Mouse (Mus musculus) CH12.LX (cell line): ENCODE measurements around the gene Bivm. TPM values are rescaled to one million over a fixed set of nuclear protein-coding genes. Genes with fewer than 3 reads are reported as not detected.

ENCODE experiments used
- DNase-seq: peaks from one replicate; pipeline ENCODE4 v3.0.0-alpha.2; 2013; ENCODE audit errors: extremely low read depth
- H3K27ac ChIP-seq: 2 replicates; pipeline ENCODE4 v1.5.1; 2012; ENCODE audit warnings: low read depth, mild to moderate bottlenecking, control low read depth, moderate library complexity; ENCODE audit not compliant: insufficient read depth
- H3K27me3 ChIP-seq: replicated peaks from 2 replicates; pipeline ENCODE3; 2012; ENCODE audit warnings: inconsistent platforms
- H3K36me3 ChIP-seq, 2 experiments: replicated peaks in 1 of 2; 2 replicates each; pipeline versions ENCODE3 to v1.6.1; 2012; ENCODE audit warnings: inconsistent platforms in 1 of 2, low read length in 1 of 2, mild to moderate bottlenecking in 1 of 2, mixed read lengths in 1 of 2, moderate library complexity in 1 of 2; ENCODE audit not compliant: control insufficient read depth in 1 of 2, insufficient read depth in 1 of 2
- H3K4me1 ChIP-seq, 2 experiments: 2 replicates each; pipeline ENCODE4 v1.6.1; 2012; ENCODE audit warnings: inconsistent platforms in 1 of 2, moderate library complexity in 1 of 2; ENCODE audit not compliant: insufficient read depth in 2 of 2, control insufficient read depth in 1 of 2
- H3K4me2 ChIP-seq: 2 replicates; pipeline ENCODE4 v1.6.1; 2012; ENCODE audit warnings: low read depth, mild to moderate bottlenecking, control low read depth; ENCODE audit not compliant: poor library complexity, insufficient read depth, severe bottlenecking
- H3K4me3 ChIP-seq, 3 experiments: fragments of 150-350 bp in 1 of 3; sonication (generic) in 1 of 3; replicated peaks in 1 of 3; 2 replicates each; pipeline versions ENCODE3 to v1.5.1; 2011 to 2012; ENCODE audit warnings: low read depth in 2 of 3, low read length in 2 of 3, mild to moderate bottlenecking in 2 of 3, moderate library complexity in 2 of 3, control low read depth in 1 of 3, improper control_type of control experiment in 1 of 3, inconsistent platforms in 1 of 3, mixed read lengths in 1 of 3; ENCODE audit not compliant: poor library complexity in 1 of 3
- H3K79me2 ChIP-seq: replicated peaks from 2 replicates; pipeline ENCODE4 v1.6.1; 2012; ENCODE audit warnings: mild to moderate bottlenecking, moderate library complexity; ENCODE audit not compliant: control insufficient read depth, poor library complexity, insufficient read depth, severe bottlenecking; ENCODE audit errors: extremely low read depth
- H3K9ac ChIP-seq: 2 replicates; pipeline ENCODE4 v1.6.1; 2012; ENCODE audit warnings: low read depth, mild to moderate bottlenecking, control low read depth, moderate library complexity; ENCODE audit not compliant: insufficient read depth
- H3K9me3 ChIP-seq: replicated peaks from 2 replicates; pipeline ENCODE3; 2012; ENCODE audit warnings: low read length, inconsistent platforms, mixed read lengths
- BHLHE40 ChIP-seq: IDR thresholded peaks from 2 replicates; pipeline ENCODE4 v1.6.1; 2011; ENCODE audit warnings: mild to moderate bottlenecking, low read depth, low read length, improper control_type of control experiment
- CHD1 ChIP-seq: IDR thresholded peaks from 2 replicates; pipeline ENCODE4 v1.6.1; 2012; ENCODE audit warnings: low read depth, low read length, improper control_type of control experiment, inconsistent platforms
- ETS1 ChIP-seq: conservative IDR thresholded peaks from 2 replicates; pipeline ENCODE4 v1.6.1; 2012; ENCODE audit warnings: low read depth, mild to moderate bottlenecking, inconsistent platforms, low read length, improper control_type of control experiment, moderate library complexity
- GABPA ChIP-seq: IDR thresholded peaks from 2 replicates; pipeline ENCODE4 v1.6.1; 2012; ENCODE audit warnings: low read depth, low read length, improper control_type of control experiment, inconsistent platforms; ENCODE audit not compliant: insufficient replicate concordance
- HCFC1 ChIP-seq: IDR thresholded peaks from 2 replicates; pipeline ENCODE4 v1.6.1; 2012; ENCODE audit warnings: low read depth, mild to moderate bottlenecking, inconsistent platforms, low read length, improper control_type of control experiment
- KAT2A ChIP-seq: IDR thresholded peaks from 2 replicates; pipeline ENCODE4 v1.6.1; 2012; ENCODE audit warnings: low read length, improper control_type of control experiment, inconsistent platforms; ENCODE audit not compliant: insufficient replicate concordance
- MAFK ChIP-seq: IDR thresholded peaks from 2 replicates; pipeline ENCODE4 v1.6.1; 2011; ENCODE audit warnings: low read length, improper control_type of control experiment; ENCODE audit not compliant: insufficient replicate concordance
- MAZ ChIP-seq: IDR thresholded peaks from 2 replicates; pipeline ENCODE4 v1.6.1; 2012; ENCODE audit warnings: low read depth, mild to moderate bottlenecking, inconsistent platforms, low read length, improper control_type of control experiment, moderate library complexity
- MXI1 ChIP-seq: IDR thresholded peaks from 2 replicates; pipeline ENCODE4 v1.6.1; 2011; ENCODE audit warnings: mild to moderate bottlenecking, low read depth, low read length, improper control_type of control experiment
- MYC ChIP-seq: IDR thresholded peaks from 2 replicates; pipeline ENCODE4 v1.6.1; 2011; ENCODE audit warnings: low read depth, mild to moderate bottlenecking, improper control_type of control experiment, low read length
- NELFE ChIP-seq: IDR thresholded peaks from 2 replicates; pipeline ENCODE4 v1.6.1; 2011; ENCODE audit warnings: low read depth, low read length, improper control_type of control experiment
- POLR2A ChIP-seq: IDR thresholded peaks from 2 replicates; pipeline ENCODE4 v1.6.1; 2011; ENCODE audit warnings: low read depth, mild to moderate bottlenecking, improper control_type of control experiment, low read length
- POLR2AphosphoS2 ChIP-seq: IDR thresholded peaks from 2 replicates; pipeline ENCODE4 v1.6.1; 2011; ENCODE audit warnings: low read depth, low read length, improper control_type of control experiment
- RAD21 ChIP-seq: IDR thresholded peaks from 2 replicates; pipeline ENCODE4 v1.6.1; 2011; ENCODE audit warnings: low read depth, mild to moderate bottlenecking, low read length, improper control_type of control experiment, moderate library complexity
- SMC3 ChIP-seq: IDR thresholded peaks from 2 replicates; pipeline ENCODE4 v1.6.1; 2011; ENCODE audit warnings: low read depth, low read length, improper control_type of control experiment
- TBP ChIP-seq: conservative IDR thresholded peaks from 2 replicates; pipeline ENCODE4 v1.6.1; 2011; ENCODE audit warnings: low read depth, low read length, improper control_type of control experiment
- TCF12 ChIP-seq: IDR thresholded peaks from 2 replicates; pipeline ENCODE4 v1.6.1; 2014; ENCODE audit warnings: low read depth, mild to moderate bottlenecking, inconsistent platforms, low read length, improper control_type of control experiment
- UBTF ChIP-seq: IDR thresholded peaks from 2 replicates; pipeline ENCODE4 v1.6.1; 2012; ENCODE audit warnings: low read depth, mild to moderate bottlenecking, inconsistent platforms, low read length, improper control_type of control experiment, moderate library complexity
- USF1 ChIP-seq: IDR thresholded peaks from 2 replicates; pipeline ENCODE4 v1.6.1; 2014; ENCODE audit warnings: low read depth, mild to moderate bottlenecking, inconsistent platforms, low read length, improper control_type of control experiment
- USF2 ChIP-seq: conservative IDR thresholded peaks from 2 replicates; pipeline ENCODE4 v1.6.1; 2011; ENCODE audit warnings: low read depth, low read length, improper control_type of control experiment
- ZC3H11A ChIP-seq: IDR thresholded peaks from 2 replicates; pipeline ENCODE4 v1.6.1; 2012; ENCODE audit warnings: low read depth, mild to moderate bottlenecking, inconsistent platforms, low read length, improper control_type of control experiment
- ZKSCAN1 ChIP-seq: IDR thresholded peaks from 2 replicates; pipeline ENCODE4 v1.6.1; 2012; ENCODE audit warnings: low read depth, inconsistent platforms, low read length, improper control_type of control experiment, borderline replicate concordance
- ZMIZ1 ChIP-seq: IDR thresholded peaks from 2 replicates; pipeline ENCODE4 v1.6.1; 2012; ENCODE audit warnings: low read depth, mild to moderate bottlenecking, inconsistent platforms, low read length, improper control_type of control experiment
- ZNF384 ChIP-seq: IDR thresholded peaks from 2 replicates; pipeline ENCODE4 v1.6.1; 2012; ENCODE audit warnings: low read depth, low read length, improper control_type of control experiment, inconsistent platforms
- dilution Hi-C: fragments of 300-500 bp; cut with MboI; formaldehyde crosslinking; loops from 2 replicates; pipeline ENCODE4 v1.14.3; 2020; ENCODE audit warnings: low sequenced_read_pairs; ENCODE audit not compliant: extremely low pct_unique_long_range_greater_than_20kb, extremely low pct_ligation_motif_present
- in situ Hi-C: fragments of 300-500 bp; cut with MboI; formaldehyde crosslinking; loops from 3 replicates; pipeline ENCODE4 v1.14.3; 2019; ENCODE audit warnings: low sequenced_read_pairs, low pct_ligation_motif_present, low pct_unique_long_range_greater_than_20kb, mixed read lengths
- polyA plus RNA-seq: library from polyadenylated mRNA; unstranded; fragments of >175 nt; gene quantifications from 2 replicates; pipeline ENCODE4 v1.2.1, GENCODE M21; 2012; ENCODE audit warnings: low read depth; ENCODE audit not compliant: insufficient read length
- total RNA-seq, 2 experiments: library from RNA; depleted of rRNA; stranded (reverse); fragments of 300-350 nt in 1 of 2; fragments of >200 nt in 1 of 2; gene quantifications; 2 replicates each; pipeline ENCODE4 v1.2.3; 2012 to 2014

Bivm gene
- total and polyA plus RNA-seq, 3 experiments: 0.04 to 0.09 (median 0.05) TPM

DNA sequence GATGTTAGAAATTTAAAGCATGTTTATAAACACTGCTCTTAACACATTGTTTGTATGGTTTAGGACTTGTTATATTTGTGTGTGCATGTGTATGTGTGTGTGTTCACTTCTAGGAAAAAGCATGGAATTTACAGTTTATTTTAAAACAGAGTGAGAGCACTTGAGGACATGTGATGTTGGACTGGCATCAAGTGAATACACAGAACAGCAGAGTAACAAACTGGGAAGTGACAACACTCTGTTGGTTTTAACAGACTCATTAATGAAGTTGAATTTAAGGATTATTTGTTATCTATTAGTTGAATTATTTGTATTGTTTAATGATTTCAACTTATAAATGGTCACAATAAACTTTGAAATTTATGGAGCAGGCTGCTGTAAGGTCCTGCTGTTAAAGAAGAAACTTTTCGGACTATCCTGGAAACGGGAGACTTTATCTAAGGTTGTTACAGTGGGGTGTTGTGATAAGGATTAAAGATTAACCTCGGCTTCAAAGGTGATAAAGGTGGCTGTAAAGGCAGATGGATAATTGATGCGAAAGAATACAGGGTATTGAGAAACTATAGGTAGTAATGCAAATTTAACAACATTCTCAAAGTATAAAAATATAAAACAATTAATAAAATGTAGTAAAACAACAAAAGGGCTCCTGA lies 11.3 kb downstream of the Bivm start:
- Histone ChIP-seq H3K9ac (no peak overlapping the region), H3K4me3 (no peak overlapping the region), H3K4me1 (no peaks in the 10 kb centered on the region), H3K36me3 (no peaks in the 10 kb centered on the region), H3K27ac (no peak overlapping the region), H3K27me3 (no peaks in the 10 kb centered on the region), H3K4me2 (no peak overlapping the region), H3K79me2 (no peaks in the 10 kb centered on the region), H3K9me3 (no peaks in the 10 kb centered on the region)
- dilution Hi-C loops: no loop called here
- DNase-seq: no peak
- in situ Hi-C loops: no loop called here
- no peak for TF ChIP-seq MAZ
- no peak for TF ChIP-seq ZNF384
- no peak for TF ChIP-seq TCF12
- TF ChIP-seq NELFE: no peak
- TF ChIP-seq POLR2A: no peak
- TF ChIP-seq ETS1: no peak

DNA sequence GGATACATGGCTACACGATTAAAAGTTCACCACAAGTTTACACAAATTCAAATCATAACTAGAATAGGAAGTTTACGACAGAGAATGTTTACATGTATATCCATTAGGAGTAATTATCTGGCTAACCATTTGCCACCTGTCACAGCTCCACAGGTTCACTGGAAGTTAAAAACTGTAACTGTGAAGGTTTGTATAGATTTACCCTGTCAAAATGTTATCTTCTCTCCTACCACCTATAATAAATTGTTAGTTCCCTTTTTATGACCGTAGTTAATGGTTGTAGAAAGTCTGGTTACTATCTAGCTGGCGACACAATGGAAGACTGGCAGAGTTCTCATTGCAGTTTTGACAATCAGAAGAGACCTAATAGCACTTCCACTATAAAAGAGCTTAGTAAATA lies 21.5 kb downstream of the Bivm start:
- in situ Hi-C loops (no loop called here), dilution Hi-C loops (no loop called here)
- H3K9ac ChIP-seq: no peak overlapping the region
- no peaks in the 10 kb centered on the region for H3K4me1 ChIP-seq
- H3K4me3 ChIP-seq: no peak overlapping the region
- H3K36me3 ChIP-seq: no peaks in the 10 kb centered on the region
- no peak overlapping the region for H3K27ac ChIP-seq
- no peak overlapping the region for H3K4me2 ChIP-seq
- H3K79me2 ChIP-seq: no peaks in the 10 kb centered on the region
- DNase-seq: no peak
- TF ChIP-seq USF2 (no peak), NELFE (no peak), BHLHE40 (no peak), GABPA (no peak), UBTF (no peak)
- no peaks in the 10 kb centered on the region for H3K27me3 ChIP-seq
- no peaks in the 10 kb centered on the region for H3K9me3 ChIP-seq

DNA sequence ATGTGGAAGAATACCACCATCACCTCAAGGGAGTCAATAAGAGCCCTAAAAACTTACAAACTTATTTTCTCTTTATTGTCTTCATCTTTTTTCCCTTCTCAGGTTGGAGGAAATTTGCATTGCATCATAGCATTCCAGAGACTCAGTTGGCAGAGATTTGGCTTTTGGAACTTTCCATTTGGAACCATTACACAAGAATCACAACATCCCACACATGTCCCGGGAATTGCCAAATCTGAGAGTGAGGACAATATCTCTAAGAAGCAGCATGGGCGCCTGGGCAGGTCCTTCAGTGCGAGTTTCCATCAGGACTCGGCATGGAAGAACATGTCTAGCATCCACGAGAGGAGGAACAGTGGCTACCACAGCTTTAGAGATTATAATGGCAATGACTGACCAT lies 24.0 kb downstream of the Bivm start:
- Histone ChIP-seq H3K4me2 (no peak overlapping the region), H3K27ac (no peak overlapping the region), H3K79me2 (no peaks in the 10 kb centered on the region), H3K36me3 (no peaks in the 10 kb centered on the region), H3K9ac (no peak overlapping the region), H3K27me3 (no peaks in the 10 kb centered on the region), H3K9me3 (no peaks in the 10 kb centered on the region)
- DNase-seq: no peak
- dilution Hi-C loops (no loop called here), in situ Hi-C loops (no loop called here)
- no peak for TF ChIP-seq TBP
- TF ChIP-seq RAD21: no peak
- TF ChIP-seq SMC3: no peak
- TF ChIP-seq POLR2AphosphoS2: no peak
- no peak for TF ChIP-seq HCFC1
- TF ChIP-seq MAFK: no peak
- TF ChIP-seq USF1: no peak
- TF ChIP-seq KAT2A: no peak
- no peak for TF ChIP-seq POLR2A
- TF ChIP-seq ZMIZ1: no peak
- TF ChIP-seq CHD1: no peak
- TF ChIP-seq MAZ: no peak
- no peak for TF ChIP-seq ZC3H11A
- no peak for TF ChIP-seq NELFE
- TF ChIP-seq GABPA: no peak
- no peak for TF ChIP-seq TCF12
- TF ChIP-seq MXI1: no peak
- no peak for TF ChIP-seq ZKSCAN1
- TF ChIP-seq MYC: no peak
- TF ChIP-seq, all 38 proteins: peak for 0
- Histone ChIP-seq H3K4me1 (peaks cover 0 to 4% of the 10 kb centered on the region in 2 experiments; a peak in 2 of 4 replicates), H3K4me3 (no peak overlapping the region)
